Mouse (Mus musculus) bone marrow macrophage, adult 2 months (primary cell): Measurements from ENCODE around the gene Dcakd.

Source experiments
- CTCF ChIP-seq: IDR thresholded peaks from 2 replicates; pipeline ENCODE4 v1.5.1; 2012; ENCODE audit warnings: low read depth, mild to moderate bottlenecking, low read length, moderate library complexity
- POLR2A ChIP-seq: IDR thresholded peaks from 2 replicates; pipeline ENCODE4 v1.6.1; 2012; ENCODE audit warnings: mild to moderate bottlenecking, low read depth, low read length, borderline replicate concordance

- TF ChIP-seq CTCF = no peak
- TF ChIP-seq POLR2A = no peak
Measured at GRCm38 (mm10) chr11:103050153-103050552, 22.0 kb upstream of the Dcakd start.
